Mouse (Mus musculus): ENCODE results near the gene Gm12394. TPM values are rescaled to one million over a fixed set of nuclear protein-coding genes. Genes with fewer than 3 reads are reported as not detected.
"Not testable (repeated sequence)": the region's sequence is repeated elsewhere in the genome, so short reads cannot be mapped to it uniquely, and the experiment has no call there.

Gene Gm12394
- polyA plus RNA-seq, 1 experiment from 2014 or later = 0.07 TPM

- no peaks in the 10 kb centered on the region for H3K4me1 ChIP-seq (replicated peaks; ENCODE audit: control insufficient read depth, insufficient read depth)
- H3K9ac ChIP-seq (ENCODE audit: low read length) = no peak overlapping the region
- no peak overlapping the region for H3K27ac ChIP-seq (replicated peaks)
- WGBS = 66% methylated on average over 16 of the region's 16 CpGs
- no peaks in the 10 kb centered on the region for H3K36me3 ChIP-seq (ENCODE audit: control insufficient read depth, insufficient read depth, low read length)
- H3K9me3 ChIP-seq (ENCODE audit: control insufficient read depth, low read length) = no peaks in the 10 kb centered on the region
- DNase-seq (ENCODE audit: low spot score) = no peak
- H3K4me2 ChIP-seq (replicated peaks; ENCODE audit: low read depth) = no peak overlapping the region
- no peak for ATAC-seq (ENCODE audit: low FRiP score, low TSS enrichment)
- no peak overlapping the region for H3K4me3 ChIP-seq (ENCODE audit: low read depth, low read length)
- TF ChIP-seq EP300 (optimal IDR thresholded peaks at IDR 0.05) = no peak
- TF ChIP-seq CTCF (IDR thresholded peaks at IDR 0.05; ENCODE audit: low read depth) = no peak
- H3K27me3 ChIP-seq (ENCODE audit: control insufficient read depth, insufficient read depth, low read length) = no peaks in the 10 kb centered on the region
Observed at GRCm38 (mm10) chr4:42872746-42873435, 16.3 kb upstream of the Gm12394 start.

GRCm38 (mm10) chr4:42872151-42872550 is 15.6 kb upstream of the Gm12394 start:
- no peaks in the 10 kb centered on the region for H3K4me1 ChIP-seq (replicated peaks; ENCODE audit: control insufficient read depth, insufficient read depth)
- no peak overlapping the region for H3K27ac ChIP-seq (replicated peaks)
- H3K4me2 ChIP-seq (replicated peaks; ENCODE audit: low read depth) = no peak overlapping the region
- H3K9ac ChIP-seq (ENCODE audit: low read length) = no peak overlapping the region
- no peak overlapping the region for H3K4me3 ChIP-seq (ENCODE audit: low read depth, low read length)
- WGBS = 88% methylated on average over 7 of the region's 7 CpGs
- no peak for TF ChIP-seq EP300 (optimal IDR thresholded peaks at IDR 0.05)
- no peak for TF ChIP-seq CTCF (IDR thresholded peaks at IDR 0.05; ENCODE audit: low read depth)
- no peak for ATAC-seq (ENCODE audit: low FRiP score, low TSS enrichment)
- H3K27me3 ChIP-seq (ENCODE audit: control insufficient read depth, insufficient read depth, low read length) = no peaks in the 10 kb centered on the region
- no peaks in the 10 kb centered on the region for H3K36me3 ChIP-seq (ENCODE audit: control insufficient read depth, insufficient read depth, low read length)
- DNase-seq (ENCODE audit: low spot score) = no peak
- H3K9me3 ChIP-seq (ENCODE audit: control insufficient read depth, low read length) = no peaks in the 10 kb centered on the region

- H3K4me3 ChIP-seq (ENCODE audit: low read depth, low read length) = no peak overlapping the region
- no peak overlapping the region for H3K27ac ChIP-seq (replicated peaks)
- H3K4me1 ChIP-seq (replicated peaks; ENCODE audit: control insufficient read depth, insufficient read depth) = no peaks in the 10 kb centered on the region
- H3K36me3 ChIP-seq (ENCODE audit: control insufficient read depth, insufficient read depth, low read length) = no peaks in the 10 kb centered on the region
- ATAC-seq (ENCODE audit: low FRiP score, low TSS enrichment) (no peak), DNase-seq (ENCODE audit: low spot score) (no peak)
- no peak overlapping the region for H3K4me2 ChIP-seq (replicated peaks; ENCODE audit: low read depth)
- no peak for TF ChIP-seq EP300 (optimal IDR thresholded peaks at IDR 0.05)
- TF ChIP-seq CTCF (IDR thresholded peaks at IDR 0.05; ENCODE audit: low read depth) = peak; percentile 70
- no peaks in the 10 kb centered on the region for H3K27me3 ChIP-seq (ENCODE audit: control insufficient read depth, insufficient read depth, low read length)
- WGBS = 76% methylated on average over 5 of the region's 5 CpGs
- H3K9ac ChIP-seq (ENCODE audit: low read length) = no peak overlapping the region
- no peaks in the 10 kb centered on the region for H3K9me3 ChIP-seq (ENCODE audit: control insufficient read depth, low read length)
Observed at GRCm38 (mm10) chr4:42870748-42871147, 14.2 kb upstream of the Gm12394 start.

- no peak for TF ChIP-seq CTCF (IDR thresholded peaks at IDR 0.05; ENCODE audit: low read depth)
- TF ChIP-seq EP300 (optimal IDR thresholded peaks at IDR 0.05) = no peak
- H3K4me2 ChIP-seq (replicated peaks; ENCODE audit: low read depth) = no peak overlapping the region
- H3K9ac ChIP-seq (ENCODE audit: low read length) = no peak overlapping the region
- ATAC-seq (ENCODE audit: low FRiP score, low TSS enrichment) = no peak
- H3K4me1 ChIP-seq (replicated peaks; ENCODE audit: control insufficient read depth, insufficient read depth) = no peaks in the 10 kb centered on the region
- no peak for DNase-seq (ENCODE audit: low spot score)
- no peak overlapping the region for H3K4me3 ChIP-seq (ENCODE audit: low read depth, low read length)
- no peaks in the 10 kb centered on the region for H3K9me3 ChIP-seq (ENCODE audit: control insufficient read depth, low read length)
- H3K27me3 ChIP-seq (ENCODE audit: control insufficient read depth, insufficient read depth, low read length) = no peaks in the 10 kb centered on the region
- H3K36me3 ChIP-seq (ENCODE audit: control insufficient read depth, insufficient read depth, low read length) = no peaks in the 10 kb centered on the region
- 88% methylated on average over 5 of the region's 5 CpGs for WGBS
- H3K27ac ChIP-seq (replicated peaks) = no peak overlapping the region
Observed at GRCm38 (mm10) chr4:42868193-42868592, 11.6 kb upstream of the Gm12394 start.

GRCm38 (mm10) chr4:42867390-42867789 is 10.8 kb upstream of the Gm12394 start:
- no peaks in the 10 kb centered on the region for H3K4me1 ChIP-seq (replicated peaks; ENCODE audit: control insufficient read depth, insufficient read depth)
- H3K27ac ChIP-seq (replicated peaks) = no peak overlapping the region
- ATAC-seq (ENCODE audit: low FRiP score, low TSS enrichment) = no peak
- DNase-seq (ENCODE audit: low spot score) = no peak
- 36% methylated on average over 3 of the region's 3 CpGs for WGBS
- H3K36me3 ChIP-seq (ENCODE audit: control insufficient read depth, insufficient read depth, low read length) = no peaks in the 10 kb centered on the region
- H3K27me3 ChIP-seq (ENCODE audit: control insufficient read depth, insufficient read depth, low read length) = no peaks in the 10 kb centered on the region
- TF ChIP-seq EP300 (optimal IDR thresholded peaks at IDR 0.05) = no peak
- no peak for TF ChIP-seq CTCF (IDR thresholded peaks at IDR 0.05; ENCODE audit: low read depth)
- no peaks in the 10 kb centered on the region for H3K9me3 ChIP-seq (ENCODE audit: control insufficient read depth, low read length)
- no peak overlapping the region for H3K4me2 ChIP-seq (replicated peaks; ENCODE audit: low read depth)
- no peak overlapping the region for H3K4me3 ChIP-seq (ENCODE audit: low read depth, low read length)
- H3K9ac ChIP-seq (ENCODE audit: low read length) = no peak overlapping the region

- not testable (repeated sequence) for H3K9me3 ChIP-seq (ENCODE audit: control insufficient read depth, low read length); H3K27me3 ChIP-seq (ENCODE audit: control insufficient read depth, insufficient read depth, low read length); H3K4me3 ChIP-seq (ENCODE audit: low read depth, low read length); H3K36me3 ChIP-seq (ENCODE audit: control insufficient read depth, insufficient read depth, low read length); DNase-seq (ENCODE audit: low spot score); H3K4me2 ChIP-seq (replicated peaks; ENCODE audit: low read depth); ATAC-seq (ENCODE audit: low FRiP score, low TSS enrichment); H3K4me1 ChIP-seq (replicated peaks; ENCODE audit: control insufficient read depth, insufficient read depth); H3K27ac ChIP-seq (replicated peaks); H3K9ac ChIP-seq (ENCODE audit: low read length)
- WGBS = 78% methylated on average over 4 of the region's 5 CpGs
Observed at GRCm38 (mm10) chr4:42863487-42863886, 6.9 kb upstream of the Gm12394 start.

GRCm38 (mm10) chr4:42860483-42860882 is 3.9 kb upstream of the Gm12394 start:
- not testable (repeated sequence) for H3K27me3 ChIP-seq (ENCODE audit: control insufficient read depth, insufficient read depth, low read length); H3K9ac ChIP-seq (ENCODE audit: low read length); H3K36me3 ChIP-seq (ENCODE audit: control insufficient read depth, insufficient read depth, low read length); H3K9me3 ChIP-seq (ENCODE audit: control insufficient read depth, low read length); H3K4me1 ChIP-seq (replicated peaks; ENCODE audit: control insufficient read depth, insufficient read depth); H3K4me2 ChIP-seq (replicated peaks; ENCODE audit: low read depth); H3K27ac ChIP-seq (replicated peaks); H3K4me3 ChIP-seq (ENCODE audit: low read depth, low read length); DNase-seq (ENCODE audit: low spot score); ATAC-seq (ENCODE audit: low FRiP score, low TSS enrichment)
- 72% methylated on average over 9 of the region's 9 CpGs for WGBS

GRCm38 (mm10) chr4:42853788-42854187 is 2.8 kb downstream of the Gm12394 start, which contains the start of gene Fam205a1:
TSS of gene Fam205a1 (minus strand) at chr4:42853888.
- not testable (repeated sequence) for H3K4me1 ChIP-seq (replicated peaks; ENCODE audit: control insufficient read depth, insufficient read depth); DNase-seq (ENCODE audit: low spot score); H3K4me2 ChIP-seq (replicated peaks; ENCODE audit: low read depth); H3K36me3 ChIP-seq (ENCODE audit: control insufficient read depth, insufficient read depth, low read length); H3K27ac ChIP-seq (replicated peaks); ATAC-seq (ENCODE audit: low FRiP score, low TSS enrichment); H3K4me3 ChIP-seq (ENCODE audit: low read depth, low read length); H3K9me3 ChIP-seq (ENCODE audit: control insufficient read depth, low read length); H3K27me3 ChIP-seq (ENCODE audit: control insufficient read depth, insufficient read depth, low read length); H3K9ac ChIP-seq (ENCODE audit: low read length)
- WGBS = 63% methylated on average over 1 of the region's 1 CpGs

GRCm38 (mm10) chr4:42773893-42774292 is 82.7 kb downstream of the Gm12394 start, which contains the start of gene Ccl21a:
TSS of gene Ccl21a (minus strand) at chr4:42773993.
- not testable (repeated sequence) for H3K27ac ChIP-seq (replicated peaks); ATAC-seq (ENCODE audit: low FRiP score, low TSS enrichment); H3K4me1 ChIP-seq (replicated peaks; ENCODE audit: control insufficient read depth, insufficient read depth); H3K4me3 ChIP-seq (ENCODE audit: low read depth, low read length); H3K9ac ChIP-seq (ENCODE audit: low read length); DNase-seq (ENCODE audit: low spot score); H3K36me3 ChIP-seq (ENCODE audit: control insufficient read depth, insufficient read depth, low read length); H3K27me3 ChIP-seq (ENCODE audit: control insufficient read depth, insufficient read depth, low read length); H3K9me3 ChIP-seq (ENCODE audit: control insufficient read depth, low read length); H3K4me2 ChIP-seq (replicated peaks; ENCODE audit: low read depth)
- WGBS = no CpG with 5 or more reads among the region's 5 CpGs

Measured in stomach, postnatal 0 days (tissue).